Comparison of ENCODE assay signal across 9 mouse cellular contexts in genomic region chr5:100217178-100218035, GRCm38 (mm10). TPM values are rescaled to one million over a fixed set of nuclear protein-coding genes. Genes with fewer than 3 reads are reported as not detected.
DNase-seq lines count a peak whose midpoint lies in the region; ATAC-seq and TF ChIP-seq lines count a peak whose summit lies in the region.
"Had no signal": no experiment of that assay in that cellular context is flagged by ENCODE, and none has a peak within 500 bp of the region (broad histone marks: within the 10 kb centered on the region; RNA-seq: fewer than 3 reads in every experiment).

No protein-coding gene starts in this region.

- no peak overlapping the region for H3K27ac ChIP-seq in kidney, embryonic 14.5 days (ENCODE audit: low read depth, low read length)
- H3K27ac ChIP-seq in brown adipose tissue, adult 24 weeks (replicated peaks; ENCODE audit: low read depth, low read length) = no peak overlapping the region
- peak overlapping the region; percentile 72 for H3K27ac ChIP-seq in heart, postnatal 0 days (ENCODE audit: low read depth)
- no peak overlapping the region for H3K27ac ChIP-seq in midbrain, embryonic 14.5 days (replicated peaks; ENCODE audit: low read depth, low read length)
- H3K27ac ChIP-seq in intestine, embryonic 15.5 days = no peak overlapping the region

- DNase-seq in kidney, postnatal 4 days = no peak
- peak; percentile 37 for DNase-seq in heart, postnatal 0 days (ENCODE audit: low spot score)
- DNase-seq in midbrain, embryonic 14.5 days = peak; percentile 29
- no peak for DNase-seq in left cerebral cortex, adult 9 months (ENCODE audit: low spot score in 2 of 2)
- no peak for DNase-seq in testis, postnatal 10 days (ENCODE audit: low spot score)
- DNase-seq: lung, postnatal 4 days had no signal

- H3K9ac ChIP-seq in kidney, embryonic 14.5 days (ENCODE audit: low read depth, low read length) = no peak overlapping the region
- no peak overlapping the region for H3K9ac ChIP-seq in heart, postnatal 0 days (replicated peaks; ENCODE audit: low read depth, low read length)
- H3K9ac ChIP-seq in midbrain, embryonic 14.5 days (replicated peaks; ENCODE audit: low read length) = no peak overlapping the region
- H3K9ac ChIP-seq in intestine, embryonic 15.5 days = no peak overlapping the region

- H3K4me2 ChIP-seq in kidney, embryonic 14.5 days (replicated peaks; ENCODE audit: low read depth, low read length) = peak overlapping the region; percentile 17; the same call in 1 of the 2 replicates
- peak overlapping the region; percentile 8; the same call in 1 of the 2 replicates for H3K4me2 ChIP-seq in heart, postnatal 0 days (ENCODE audit: low read depth, low read length)
- peak overlapping the region; percentile 8; the same call in 1 of the 2 replicates for H3K4me2 ChIP-seq in midbrain, embryonic 14.5 days (ENCODE audit: low read length)
- no peak overlapping the region for H3K4me2 ChIP-seq in intestine, embryonic 15.5 days (replicated peaks)

- H3K9me3 ChIP-seq in kidney, embryonic 14.5 days (ENCODE audit: control insufficient read depth, low read length) = no peaks in the 10 kb centered on the region
- H3K9me3 ChIP-seq in heart, postnatal 0 days (replicated peaks; ENCODE audit: control insufficient read depth, low read length) = no peaks in the 10 kb centered on the region
- no peaks in the 10 kb centered on the region for H3K9me3 ChIP-seq in midbrain, embryonic 14.5 days (ENCODE audit: control insufficient read depth, low read length)
- H3K9me3 ChIP-seq in intestine, embryonic 15.5 days = no peaks in the 10 kb centered on the region

- no peaks in the 10 kb centered on the region for H3K36me3 ChIP-seq in kidney, embryonic 14.5 days (ENCODE audit: control insufficient read depth, insufficient read depth, low read length)
- no peaks in the 10 kb centered on the region for H3K36me3 ChIP-seq in heart, postnatal 0 days (replicated peaks; ENCODE audit: control insufficient read depth, insufficient read depth, low read length)
- H3K36me3 ChIP-seq in midbrain, embryonic 14.5 days (ENCODE audit: control insufficient read depth, insufficient read depth, low read length) = no peaks in the 10 kb centered on the region
- H3K36me3 ChIP-seq in intestine, embryonic 15.5 days = no peaks in the 10 kb centered on the region

- H3K4me3 ChIP-seq in kidney, embryonic 14.5 days (ENCODE audit: low read length) = no peak overlapping the region
- H3K4me3 ChIP-seq in brown adipose tissue, adult 24 weeks (ENCODE audit: insufficient read depth, low read depth, low read length) = peak overlapping the region; percentile 60
- no peak overlapping the region for H3K4me3 ChIP-seq in heart, postnatal 0 days (ENCODE audit: low read depth, low read length)
- H3K4me3 ChIP-seq in midbrain, embryonic 14.5 days (replicated peaks; ENCODE audit: low read depth, low read length) = no peak overlapping the region
- no peak overlapping the region for H3K4me3 ChIP-seq in intestine, embryonic 15.5 days (replicated peaks)

- no peaks in the 10 kb centered on the region for H3K27me3 ChIP-seq in kidney, embryonic 14.5 days (ENCODE audit: control insufficient read depth, insufficient read depth, low read length)
- H3K27me3 ChIP-seq in heart, postnatal 0 days (ENCODE audit: control insufficient read depth, insufficient read depth, low read length) = 0 out of 2 replicates have a peak, but pooled peaks cover 5% of the 10 kb centered on the region
- no peaks in the 10 kb centered on the region for H3K27me3 ChIP-seq in midbrain, embryonic 14.5 days (ENCODE audit: control insufficient read depth, insufficient read depth, low read length)
- H3K27me3 ChIP-seq in intestine, embryonic 15.5 days (replicated peaks) = no peaks in the 10 kb centered on the region

- no peak for TF ChIP-seq EP300 in heart, postnatal 0 days (IDR thresholded peaks at IDR 0.05; ENCODE audit: low read depth)

- H3K4me1 ChIP-seq in kidney, embryonic 14.5 days (ENCODE audit: control insufficient read depth, insufficient read depth, low read length) = no peaks in the 10 kb centered on the region
- no peaks in the 10 kb centered on the region for H3K4me1 ChIP-seq in brown adipose tissue, adult 24 weeks (ENCODE audit: control insufficient read depth, insufficient read depth, insufficient read length, low read length)
- peaks cover 3% of the 10 kb centered on the region; the same call in 1 of the 2 replicates for H3K4me1 ChIP-seq in heart, postnatal 0 days (ENCODE audit: control insufficient read depth, insufficient read depth)
- H3K4me1 ChIP-seq in midbrain, embryonic 14.5 days (ENCODE audit: control insufficient read depth, insufficient read depth, low read length) = no peaks in the 10 kb centered on the region
- H3K4me1 ChIP-seq in intestine, embryonic 15.5 days (replicated peaks) = peaks cover 7% of the 10 kb centered on the region; the same call in 1 of the 2 replicates

- no peak for TF ChIP-seq CTCF in heart, postnatal 0 days (IDR thresholded peaks at IDR 0.05; ENCODE audit: low read depth)

- peak; percentile 60; the same call in 1 of the 2 replicates for ATAC-seq in kidney, embryonic 14.5 days (ENCODE audit: low FRiP score, low TSS enrichment)
- ATAC-seq in heart, postnatal 0 days (ENCODE audit: insufficient read depth, low read depth) = peak; percentile 36
- ATAC-seq in midbrain, embryonic 14.5 days (ENCODE audit: low FRiP score, low TSS enrichment) = no peak; the same call in 1 of the 2 replicates
- no peak for ATAC-seq in intestine, embryonic 15.5 days

- WGBS in kidney, embryonic 14.5 days = 31% methylated on average over 17 of the region's 17 CpGs
- WGBS in heart, postnatal 0 days = 42% methylated on average over 17 of the region's 17 CpGs
- WGBS in midbrain, embryonic 14.5 days = 14% methylated on average over 17 of the region's 17 CpGs
- WGBS in intestine, embryonic 15.5 days = 44% methylated on average over 17 of the region's 17 CpGs

RNA-seq across cellular contexts. Expression of gene Tmem150c, which starts 57.8 kb away (rescaled TPM):
- polyA plus RNA-seq in kidney, embryonic 14.5 days (2014; fragmentation: Nextera tagmentation; extraction: Ambion mirVana) = 10.3 and 12.7 TPM in 2 replicates
- polyA plus RNA-seq in brown adipose tissue, adult 24 weeks (2012; ENCODE audit: insufficient read depth, insufficient read length, missing spikeins) = not detected in 2 replicates
- 0.27 and 0.31 TPM in 2 replicates for total RNA-seq in heart, postnatal 0 days (2014; rRNA removed; ENCODE audit: low replicate concordance)
- 0.44 and 0.98 TPM in 2 replicates for polyA plus RNA-seq in heart, postnatal 0 days (2015; fragmentation: Nextera tagmentation; extraction: Ambion mirVana)
- 20.0 and 23.6 TPM in 2 replicates for polyA plus RNA-seq in midbrain, embryonic 14.5 days (2014; fragmentation: Nextera tagmentation; extraction: Ambion mirVana)
- 2.3 and 2.5 TPM in 2 replicates for polyA plus RNA-seq in intestine, embryonic 15.5 days (2015; fragmentation: Nextera tagmentation; extraction: Ambion mirVana)

Comparison
In these comparisons a context has a peak if more than half of its experiments do, and no peak if none do; other contexts are left out.
1. ATAC-seq: peak in kidney, embryonic 14.5 days (single experiment) and heart, postnatal 0 days (single experiment); none in midbrain, embryonic 14.5 days (single experiment) and intestine, embryonic 15.5 days (single experiment).
2. DNase-seq: peak in heart, postnatal 0 days (single experiment) and midbrain, embryonic 14.5 days (single experiment); none in kidney, postnatal 4 days (0 of 2), left cerebral cortex, adult 9 months (0 of 2) and testis, postnatal 10 days (single experiment).